Mouse (Mus musculus): ENCODE measurements around the gene Rrp1b. TPM values are rescaled to one million over a fixed set of nuclear protein-coding genes. Genes with fewer than 3 reads are reported as not detected.

The Rrp1b gene
- total RNA-seq, 2 experiments from 2014 or later: 46.6 to 92.0 TPM

Other genes starting within 250 kb of the Rrp1b start
- 9.1 and 12.1 TPM in 2 replicates for gene Sik1, start 180.3 kb upstream of the Rrp1b start, total RNA-seq (2014; fragmentation: Nextera tagmentation)
- 9.2 and 10.8 TPM in 2 replicates for gene Sik1, start 180.3 kb upstream of the Rrp1b start, total RNA-seq (2017)
- not detected in 2 replicates for gene Hsf2bp, start 249 bp downstream of the Rrp1b start, total RNA-seq (2014; fragmentation: Nextera tagmentation)
- not detected in 2 replicates for gene Hsf2bp, start 249 bp downstream of the Rrp1b start, total RNA-seq (2017)
- not detected in 2 replicates for gene Notch3, start 130.8 kb downstream of the Rrp1b start, total RNA-seq (2014; fragmentation: Nextera tagmentation)
- gene Notch3, start 130.8 kb downstream of the Rrp1b start, total RNA-seq (2017): not detected in 2 replicates
- not detected in 2 replicates for gene Ephx3, start 153.4 kb downstream of the Rrp1b start, total RNA-seq (2014; fragmentation: Nextera tagmentation)
- gene Ephx3, start 153.4 kb downstream of the Rrp1b start, total RNA-seq (2017): not detected in 2 replicates
- 116 and 144 TPM in 2 replicates for gene Brd4, start 248.6 kb downstream of the Rrp1b start, total RNA-seq (2014; fragmentation: Nextera tagmentation)
- 14.4 and 22.2 TPM in 2 replicates for gene Brd4, start 248.6 kb downstream of the Rrp1b start, total RNA-seq (2017)

Data from granulocyte monocyte progenitor cell, adult 5-6 weeks (primary cell).